Mouse (Mus musculus) liver, embryonic 14.5 days (tissue): ENCODE data around the gene Klrb1b. TPM values are rescaled to one million over a fixed set of nuclear protein-coding genes. Genes with fewer than 3 reads are reported as not detected.
A peak's percentile ranks its signal among the peaks of the same experiment; 100 is the strongest.

Experiments
- ATAC-seq: fragments of 200-750 bp; cut with Nextera tagmentation; 2 replicates; pipeline ENCODE4 v1.8.0; 2017; ENCODE audit warnings: moderate number of reproducible peaks, mild to moderate bottlenecking, moderate library complexity; ENCODE audit not compliant: insufficient read depth
- DNase-seq, 3 experiments: peaks; one replicate each; pipeline ENCODE4 v3.0.0-alpha.2; 2012 to 2013; ENCODE audit warnings: low read depth in 3 of 3, low spot score in 3 of 3
- H3K27ac ChIP-seq: fragments of 300-500 bp; sonication (generic); 2 replicates; pipeline ENCODE4 v1.5.1; 2014; ENCODE audit warnings: moderate library complexity, mild to moderate bottlenecking, control low read depth, inconsistent platforms
- H3K27me3 ChIP-seq: fragments of 300-500 bp; sonication (generic); 2 replicates; pipeline ENCODE4 v1.6.1; 2014; ENCODE audit warnings: mild to moderate bottlenecking, low read length, moderate library complexity; ENCODE audit not compliant: control insufficient read depth, insufficient read depth
- H3K36me3 ChIP-seq: fragments of 300-500 bp; sonication (generic); replicated peaks from 2 replicates; pipeline ENCODE4 v1.6.1; 2014; ENCODE audit warnings: low read depth; ENCODE audit not compliant: control insufficient read depth, insufficient read depth
- H3K4me1 ChIP-seq, 2 experiments: fragments of 200-500 bp in 1 of 2; fragments of 300-500 bp in 1 of 2; sonication (generic) in 1 of 2; replicated peaks; 2 replicates each; pipeline ENCODE4 v1.6.1; 2012 to 2014; ENCODE audit warnings: antibody characterized with exemption in 1 of 2, inconsistent platforms in 1 of 2, low read length in 1 of 2; ENCODE audit not compliant: control insufficient read depth in 2 of 2, insufficient read depth in 2 of 2
- H3K4me2 ChIP-seq: fragments of 300-500 bp; sonication (generic); 2 replicates; pipeline ENCODE4 v1.6.1; 2014; ENCODE audit warnings: low read depth, mild to moderate bottlenecking, control low read depth, moderate library complexity
- H3K4me3 ChIP-seq, 2 experiments: fragments of 200-500 bp in 1 of 2; fragments of 300-500 bp in 1 of 2; sonication (generic) in 1 of 2; 2 replicates each; pipeline ENCODE4 v1.5.1; 2012 to 2014; ENCODE audit warnings: low read depth in 2 of 2, low read length in 2 of 2, mild to moderate bottlenecking in 2 of 2, control low read depth in 1 of 2, inconsistent platforms in 1 of 2, moderate library complexity in 1 of 2; ENCODE audit not compliant: insufficient read depth in 1 of 2
- H3K9ac ChIP-seq: fragments of 300-500 bp; sonication (generic); replicated peaks from 2 replicates; pipeline ENCODE4 v1.6.1; 2014; ENCODE audit warnings: mild to moderate bottlenecking, control low read depth, moderate library complexity
- H3K9me3 ChIP-seq: fragments of 300-500 bp; sonication (generic); 2 replicates; pipeline ENCODE4 v1.6.1; 2016; ENCODE audit warnings: low read length, mixed read lengths; ENCODE audit not compliant: control insufficient read depth
- CTCF ChIP-seq: IDR thresholded peaks from 2 replicates; pipeline ENCODE4 v1.5.1; 2016; ENCODE audit warnings: antibody characterized with exemption, low read depth, control low read depth
- EP300 ChIP-seq: IDR thresholded peaks from 2 replicates; pipeline ENCODE4 v1.6.1; 2016; ENCODE audit warnings: antibody characterized with exemption, low read depth
- WGBS: fragments of 180-500 bp; shearing (Covaris S2); extraction: QIAGEN DNeasy Blood & Tissue Kit; methylation state at CpG from one replicate; pipeline ENCODE4 v1.1.7; 2014; ENCODE audit not compliant: insufficient replicate concordance; 5-methylcytosine and 5-hydroxymethylcytosine counted together
- polyA plus RNA-seq, 2 experiments: library from polyadenylated mRNA; depleted of rRNA in 1 of 2; stranded (reverse) in 1 of 2; unstranded in 1 of 2; fragments of >200 nt; fragmentation: Nextera tagmentation in 1 of 2; extraction: Ambion mirVana in 1 of 2; gene quantifications; 2 replicates each; pipeline versions ENCODE4 v1.2.1 to v1.2.3; 2012 to 2014

Klrb1b gene
- polyA plus RNA-seq, 2 experiments, result 0.13 to 0.18 TPM

- TF ChIP-seq CTCF (no peak), EP300 (no peak)
- Histone ChIP-seq H3K9me3 (no peaks in the 10 kb centered on the region), H3K36me3 (no peaks in the 10 kb centered on the region), H3K9ac (peak overlapping the region; percentile 55), H3K4me3 (peak overlapping the region; percentile 64 to 69), H3K4me1 (peaks cover 8 to 24% of the 10 kb centered on the region in 2 experiments), H3K4me2 (peak overlapping the region; percentile 88), H3K27ac (no peak overlapping the region), H3K27me3 (no peaks in the 10 kb centered on the region)
- ATAC-seq (no peak), DNase-seq (no peak)
- WGBS, result 2% methylated on average over 14 of the region's 14 CpGs
Measured at GRCm38 (mm10) chr6:128837454-128838341, 11.6 kb upstream of the Klrb1b start.

DNA sequence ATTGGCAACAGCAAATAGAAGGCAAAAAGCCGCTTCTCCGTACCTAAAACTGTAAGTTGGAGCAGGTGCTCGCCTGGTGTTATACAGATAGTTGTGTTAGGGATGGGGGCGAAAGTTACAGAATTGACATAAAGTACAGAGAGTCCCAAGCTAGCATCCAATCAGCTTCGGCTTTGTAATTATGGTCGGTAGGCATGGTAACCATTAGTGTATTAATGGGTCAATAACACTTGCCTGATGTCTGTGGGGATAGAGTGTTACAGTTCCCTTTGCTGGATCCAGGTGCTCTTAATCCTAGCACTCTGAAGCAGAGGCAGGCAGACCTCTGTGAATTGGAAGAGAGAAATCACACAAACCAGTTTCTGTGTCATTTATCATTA is 10.8 kb upstream of the Klrb1b start:
- TF ChIP-seq CTCF, result no peak
- no peak for TF ChIP-seq EP300
- Histone ChIP-seq H3K4me3 (peak overlapping the region; percentile 64 to 69; a peak in 2 of 4 replicates), H3K4me2 (peak overlapping the region; percentile 88), H3K27ac (no peak overlapping the region), H3K36me3 (no peaks in the 10 kb centered on the region), H3K9me3 (no peaks in the 10 kb centered on the region), H3K9ac (no peak overlapping the region), H3K27me3 (no peaks in the 10 kb centered on the region), H3K4me1 (peaks cover 8 to 21% of the 10 kb centered on the region in 2 experiments)
- WGBS, result 64% methylated on average over 6 of the region's 6 CpGs
- ATAC-seq, result no peak
- DNase-seq, result no peak

- no peaks in the 10 kb centered on the region for H3K27me3 ChIP-seq
- H3K27ac ChIP-seq, result no peak overlapping the region
- peak overlapping the region; percentile 11; the same call in 1 of the 2 replicates for H3K4me2 ChIP-seq
- peaks cover 8 to 16% of the 10 kb centered on the region in 2 experiments for H3K4me1 ChIP-seq
- DNase-seq (no peak), ATAC-seq (no peak)
- no peak overlapping the region for H3K4me3 ChIP-seq
- H3K9me3 ChIP-seq, result no peaks in the 10 kb centered on the region
- 28% methylated on average over 8 of the region's 8 CpGs for WGBS
- no peak overlapping the region for H3K9ac ChIP-seq
- TF ChIP-seq CTCF (no peak), EP300 (no peak)
- no peaks in the 10 kb centered on the region for H3K36me3 ChIP-seq
Measured at GRCm38 (mm10) chr6:128836191-128836954, 10.2 kb upstream of the Klrb1b start.

GRCm38 (mm10) chr6:128835571-128835970 is 9.4 kb upstream of the Klrb1b start:
- no peak for DNase-seq
- Histone ChIP-seq H3K4me3 (no peak overlapping the region), H3K27me3 (no peaks in the 10 kb centered on the region), H3K9me3 (no peaks in the 10 kb centered on the region), H3K27ac (no peak overlapping the region), H3K36me3 (no peaks in the 10 kb centered on the region), H3K4me2 (no peak overlapping the region), H3K9ac (no peak overlapping the region), H3K4me1 (peaks cover 8 to 16% of the 10 kb centered on the region in 2 experiments)
- TF ChIP-seq CTCF, result no peak
- TF ChIP-seq EP300, result no peak
- no peak for ATAC-seq
- WGBS, result 36% methylated on average over 4 of the region's 4 CpGs

- WGBS, result 62% methylated on average over 10 of the region's 10 CpGs
Measured at GRCm38 (mm10) chr6:128833046-128833445, 6.9 kb upstream of the Klrb1b start.

More at GRCm38 (mm10) chr6:128833046-128833445, 6.9 kb upstream of the Klrb1b start:
- Histone ChIP-seq H3K27ac (no peak overlapping the region), H3K4me2 (no peak overlapping the region), H3K9me3 (no peaks in the 10 kb centered on the region), H3K27me3 (no peaks in the 10 kb centered on the region), H3K4me3 (no peak overlapping the region), H3K9ac (no peak overlapping the region), H3K36me3 (no peaks in the 10 kb centered on the region), H3K4me1 (peaks cover 8 to 16% of the 10 kb centered on the region in 2 experiments)
- no peak for DNase-seq
- no peak for ATAC-seq
- TF ChIP-seq EP300 (no peak), CTCF (no peak)
